Mouse (Mus musculus) midbrain, embryonic 16.5 days (tissue): ENCODE results near the gene Mmp15. TPM values are rescaled to one million over a fixed set of nuclear protein-coding genes. Genes with fewer than 3 reads are reported as not detected.
A peak's percentile ranks its signal among the peaks of the same experiment; 100 is the strongest.
"Not testable (repeated sequence)": the region's sequence is repeated elsewhere in the genome, so short reads cannot be mapped to it uniquely, and the experiment has no call there.

ENCODE experiments used
- ATAC-seq: fragments of 200-750 bp; cut with Nextera tagmentation; 2 replicates; pipeline ENCODE4 v1.8.0; 2017; ENCODE audit warnings: moderate TSS enrichment
- H3K27ac ChIP-seq: fragments of 300-500 bp; sonication (generic); 2 replicates; pipeline ENCODE4 v1.5.1; 2014; ENCODE audit warnings: mild to moderate bottlenecking, low read length, mixed read lengths
- H3K27me3 ChIP-seq: fragments of 300-500 bp; sonication (generic); 2 replicates; pipeline ENCODE4 v1.6.1; 2014; ENCODE audit warnings: low read depth, low read length, mixed read lengths; ENCODE audit not compliant: control insufficient read depth, insufficient read depth
- H3K36me3 ChIP-seq: fragments of 300-500 bp; sonication (generic); 2 replicates; pipeline ENCODE4 v1.6.1; 2014; ENCODE audit warnings: mild to moderate bottlenecking, low read length, moderate library complexity, mixed read lengths; ENCODE audit not compliant: control insufficient read depth, insufficient read depth
- H3K4me1 ChIP-seq: fragments of 300-500 bp; sonication (generic); 2 replicates; pipeline ENCODE4 v1.6.1; 2014; ENCODE audit warnings: mild to moderate bottlenecking, low read length, mixed read lengths; ENCODE audit not compliant: control insufficient read depth, insufficient read depth
- H3K4me2 ChIP-seq: fragments of 300-500 bp; sonication (generic); 2 replicates; pipeline ENCODE4 v1.6.1; 2014; ENCODE audit warnings: mild to moderate bottlenecking, low read length, mixed read lengths
- H3K4me3 ChIP-seq: fragments of 300-500 bp; sonication (generic); 2 replicates; pipeline ENCODE4 v1.5.1; 2014; ENCODE audit warnings: low read depth, mild to moderate bottlenecking, low read length, moderate library complexity, mixed read lengths
- H3K9ac ChIP-seq: fragments of 300-500 bp; sonication (generic); 2 replicates; pipeline ENCODE4 v1.6.1; 2014; ENCODE audit warnings: low read depth, low read length, mixed read lengths
- H3K9me3 ChIP-seq: fragments of 300-500 bp; sonication (generic); replicated peaks from 2 replicates; pipeline ENCODE4 v1.6.1; 2014; ENCODE audit warnings: mild to moderate bottlenecking, low read length, mixed read lengths; ENCODE audit not compliant: control insufficient read depth, poor library complexity, severe bottlenecking
- WGBS: fragments of 180-500 bp; shearing (Covaris S2); extraction: QIAGEN DNeasy Blood & Tissue Kit; methylation state at CpG from one replicate; pipeline ENCODE4 v1.1.7; 2014; 5-methylcytosine and 5-hydroxymethylcytosine counted together
- polyA plus RNA-seq: library from polyadenylated mRNA; unstranded; fragments of >200 nt; fragmentation: Nextera tagmentation; extraction: Ambion mirVana; gene quantifications from 2 replicates; pipeline ENCODE4 v1.2.1, GENCODE M21; 2015

The Mmp15 gene
- polyA plus RNA-seq, 1 experiment from 2014 or later: 14.1 TPM

- H3K4me2 ChIP-seq: no peak overlapping the region
- H3K9me3 ChIP-seq: no peaks in the 10 kb centered on the region
- ATAC-seq: no peak
- H3K27me3 ChIP-seq: no peaks in the 10 kb centered on the region
- no peak overlapping the region for H3K4me3 ChIP-seq
- peaks cover 15% of the 10 kb centered on the region for H3K36me3 ChIP-seq
- WGBS: 56% methylated on average over 20 of the region's 20 CpGs
- no peak overlapping the region for H3K9ac ChIP-seq
- H3K4me1 ChIP-seq: no peaks in the 10 kb centered on the region
- H3K27ac ChIP-seq: no peak overlapping the region
These were observed 17.7 kb downstream of the Mmp15 start for GRCm38 (mm10) chr8:95369581-95370326.

GRCm38 (mm10) chr8:95373389-95374002 is 21.4 kb downstream of the Mmp15 start:
- H3K4me2 ChIP-seq: no peak overlapping the region
- no peak overlapping the region for H3K27ac ChIP-seq
- no peaks in the 10 kb centered on the region for H3K9me3 ChIP-seq
- 91% methylated on average over 12 of the region's 12 CpGs for WGBS
- no peaks in the 10 kb centered on the region for H3K27me3 ChIP-seq
- H3K4me3 ChIP-seq: no peak overlapping the region
- H3K9ac ChIP-seq: no peak overlapping the region
- peaks cover 9% of the 10 kb centered on the region for H3K36me3 ChIP-seq
- H3K4me1 ChIP-seq: no peaks in the 10 kb centered on the region
- ATAC-seq: no peak

GRCm38 (mm10) chr8:95374429-95374828 is 22.4 kb downstream of the Mmp15 start:
- H3K9ac ChIP-seq: no peak overlapping the region
- WGBS: 76% methylated on average over 3 of the region's 3 CpGs

GRCm38 (mm10) chr8:95375374-95375930 is 23.4 kb downstream of the Mmp15 start:
- peaks cover 4% of the 10 kb centered on the region; the same call in 1 of the 2 replicates for H3K36me3 ChIP-seq
- WGBS: 88% methylated on average over 7 of the region's 7 CpGs
- peak; percentile 54; the same call in 1 of the 2 replicates for ATAC-seq

More at GRCm38 (mm10) chr8:95374429-95374828, 22.4 kb downstream of the Mmp15 start:
- Histone ChIP-seq H3K4me3 (no peak overlapping the region), H3K4me2 (no peak overlapping the region), H3K4me1 (no peaks in the 10 kb centered on the region), H3K27me3 (no peaks in the 10 kb centered on the region), H3K9me3 (no peaks in the 10 kb centered on the region), H3K27ac (no peak overlapping the region), H3K36me3 (peaks cover 4% of the 10 kb centered on the region)
- no peak for ATAC-seq

GRCm38 (mm10) chr8:95376309-95376999 is 24.4 kb downstream of the Mmp15 start:
- no peak overlapping the region for H3K9ac ChIP-seq
- no peaks in the 10 kb centered on the region for H3K27me3 ChIP-seq
- H3K4me2 ChIP-seq: no peak overlapping the region
- ATAC-seq: no peak
- H3K27ac ChIP-seq: no peak overlapping the region
- no peak overlapping the region for H3K4me3 ChIP-seq
- H3K36me3 ChIP-seq: 0 out of 2 replicates have a peak, but pooled peaks cover 2% of the 10 kb centered on the region
- 83% methylated on average over 12 of the region's 12 CpGs for WGBS
- H3K4me1 ChIP-seq: no peaks in the 10 kb centered on the region
- no peaks in the 10 kb centered on the region for H3K9me3 ChIP-seq

More at GRCm38 (mm10) chr8:95375374-95375930, 23.4 kb downstream of the Mmp15 start:
- H3K4me3 ChIP-seq: no peak overlapping the region
- H3K27ac ChIP-seq: peak overlapping the region; percentile 29; the same call in 1 of the 2 replicates
- no peak overlapping the region for H3K4me2 ChIP-seq
- H3K4me1 ChIP-seq: no peaks in the 10 kb centered on the region
- no peaks in the 10 kb centered on the region for H3K27me3 ChIP-seq
- H3K9me3 ChIP-seq: no peaks in the 10 kb centered on the region
- no peak overlapping the region for H3K9ac ChIP-seq

GRCm38 (mm10) chr8:95377101-95377500 is 25.0 kb downstream of the Mmp15 start:
- no peaks in the 10 kb centered on the region for H3K4me1 ChIP-seq
- 81% methylated on average over 4 of the region's 4 CpGs for WGBS
- 0 out of 2 replicates have a peak, but pooled peaks cover 2% of the 10 kb centered on the region for H3K36me3 ChIP-seq
- no peak overlapping the region for H3K4me3 ChIP-seq
- no peak for ATAC-seq
- H3K27me3 ChIP-seq: no peaks in the 10 kb centered on the region
- no peaks in the 10 kb centered on the region for H3K9me3 ChIP-seq
- no peak overlapping the region for H3K9ac ChIP-seq
- H3K4me2 ChIP-seq: no peak overlapping the region
- H3K27ac ChIP-seq: no peak overlapping the region

- Histone ChIP-seq H3K27me3 (no peaks in the 10 kb centered on the region), H3K4me1 (no peaks in the 10 kb centered on the region), H3K27ac (no peak overlapping the region), H3K4me2 (no peak overlapping the region), H3K9ac (no peak overlapping the region), H3K36me3 (0 out of 2 replicates have a peak, but pooled peaks cover 2% of the 10 kb centered on the region), H3K4me3 (no peak overlapping the region), H3K9me3 (no peaks in the 10 kb centered on the region)
- 66% methylated on average over 7 of the region's 7 CpGs for WGBS
- no peak for ATAC-seq
These were observed 25.8 kb downstream of the Mmp15 start for GRCm38 (mm10) chr8:95377863-95378291.

- 94% methylated on average over 11 of the region's 11 CpGs for WGBS
- ATAC-seq, H3K4me1 ChIP-seq, H3K9me3 ChIP-seq, H3K36me3 ChIP-seq, H3K9ac ChIP-seq, H3K4me2 ChIP-seq, H3K27ac ChIP-seq, H3K4me3 ChIP-seq, H3K27me3 ChIP-seq: not testable (repeated sequence)
These were observed 26.9 kb downstream of the Mmp15 start for GRCm38 (mm10) chr8:95378928-95379327.
